Mouse (Mus musculus): ENCODE data around the gene Evi5l. TPM values are rescaled to one million over a fixed set of nuclear protein-coding genes. Genes with fewer than 3 reads are reported as not detected.

Evi5l gene
- total and polyA plus RNA-seq, 3 experiments, result 4.5 to 10.8 TPM; not detected in 1

DNA sequence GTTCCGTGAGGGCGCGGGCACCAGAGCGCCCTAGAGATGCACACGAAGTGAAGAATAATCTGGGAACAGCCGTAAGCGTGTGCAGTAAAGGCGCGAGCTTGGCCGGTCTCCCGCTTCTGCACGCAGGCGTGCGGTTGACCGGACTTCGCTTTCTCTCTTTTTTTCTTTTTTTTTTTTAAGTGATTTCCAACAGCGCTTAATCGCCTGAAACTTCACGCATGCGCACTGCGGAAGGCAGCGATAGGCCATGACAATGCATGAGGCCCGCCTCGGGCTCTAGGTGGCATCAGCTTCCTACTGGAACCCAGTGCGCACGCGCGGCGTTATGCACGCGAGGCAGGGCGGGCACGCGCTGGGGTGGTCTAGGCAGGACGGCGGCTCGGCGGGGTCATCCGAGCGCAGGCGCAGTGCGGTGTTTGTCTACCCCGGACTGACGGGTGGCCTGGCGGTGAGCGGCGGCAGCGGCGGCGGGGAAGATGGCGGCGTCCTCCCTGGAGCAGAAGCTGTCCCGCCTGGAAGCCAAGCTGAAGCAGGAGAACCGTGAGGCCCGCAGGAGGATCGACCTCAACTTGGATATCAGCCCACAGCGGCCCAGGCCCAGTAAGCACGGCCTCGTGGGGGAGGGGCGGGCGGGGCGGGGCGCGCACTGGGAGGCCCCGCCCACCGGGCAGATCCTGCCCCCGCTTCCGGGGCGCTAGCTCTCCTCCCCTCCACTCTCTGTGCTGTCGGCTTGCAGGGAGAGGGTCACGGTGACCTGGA, 72.2 kb downstream of the Evi5l start, which contains the start of the genes Map2k7 and Gm49320:
TSS of gene Map2k7 (plus strand) at position 307 of the 759 bp plus-strand sequence.
TSS of gene Gm49320 (plus strand) at position 432 of the 759 bp plus-strand sequence.
- Histone ChIP-seq H3K79me2 (ENCODE audit: control insufficient read depth, insufficient read depth, low read length, poor library complexity) (peaks cover 32% of the 10 kb centered on the region), H3K9me3 (replicated peaks; ENCODE audit: insufficient read depth, low read length) (no peaks in the 10 kb centered on the region), H3K4me1 (ENCODE audit: control insufficient read depth in 1 of 2, insufficient read depth in 2 of 2, low read length in 2 of 2) (peaks cover 0 to 18% of the 10 kb centered on the region in 2 experiments; a peak in 2 of 4 replicates), H3K36me3 (ENCODE audit: control insufficient read depth in 1 of 2, insufficient read depth in 2 of 2, low read length in 2 of 2) (peaks cover 2 to 15% of the 10 kb centered on the region in 2 experiments; a peak in 3 of 4 replicates), H3K9ac (ENCODE audit: control insufficient read depth, low read depth, low read length, poor library complexity, severe bottlenecking) (peak within 1 kb of the TSS; percentile 86), H3K4me3 (ENCODE audit: control insufficient read depth in 1 of 2, insufficient read depth in 1 of 2, low read depth in 2 of 2, low read length in 2 of 2) (peak within 1 kb of the TSS; percentile 82 to 91), H3K27me3 (ENCODE audit: control insufficient read depth in 1 of 2, insufficient read depth in 2 of 2, low read length in 2 of 2) (no peaks in the 10 kb centered on the region), H3K27ac (ENCODE audit: control insufficient read depth, low read depth, low read length) (peak within 1 kb of the TSS; percentile 93)
- DNase-seq (ENCODE audit: low read depth, low spot score), result peak; percentile 99
- TF ChIP-seq MXI1 (IDR thresholded peaks at IDR 0.05; ENCODE audit: low read depth, low read length) (peak; percentile 84; the same call in 1 of the 2 replicates), RCOR1 (IDR thresholded peaks at IDR 0.05; ENCODE audit: low read depth, low read length) (no peak), POLR2AphosphoS5 (IDR thresholded peaks at IDR 0.05; ENCODE audit: borderline replicate concordance, low read depth, low read length) (no peak; the same call in 1 of the 2 replicates), GABPA (IDR thresholded peaks at IDR 0.05; ENCODE audit: low read depth, low read length) (no peak), MYB (IDR thresholded peaks at IDR 0.05; ENCODE audit: low read depth, low read length) (no peak), MYC (IDR thresholded peaks at IDR 0.05; ENCODE audit: low read depth, low read length) (peak; percentile 93; the same call in 1 of the 2 replicates), TBP (IDR thresholded peaks at IDR 0.05; ENCODE audit: low read depth, low read length) (peak; percentile 77), CHD2 (IDR thresholded peaks at IDR 0.05; ENCODE audit: low read length) (peak; percentile 43; the same call in 1 of the 2 replicates), HCFC1 (IDR thresholded peaks at IDR 0.05; ENCODE audit: low read depth, low read length) (peak; percentile 87), NRF1 (IDR thresholded peaks at IDR 0.05; ENCODE audit: insufficient read depth, low read depth, low read length, poor library complexity, severe bottlenecking) (peak; percentile 100), MAFK (IDR thresholded peaks at IDR 0.05; ENCODE audit: borderline replicate concordance, low read depth, low read length) (no peak), CHD1 (IDR thresholded peaks at IDR 0.05; ENCODE audit: low read depth, low read length) (no peak), ELF1 (IDR thresholded peaks at IDR 0.05; ENCODE audit: low read depth, low read length) (peak; percentile 70), MAX (IDR thresholded peaks at IDR 0.05; ENCODE audit: low read length) (peak; percentile 86; the same call in 1 of the 2 replicates), USF1 (IDR thresholded peaks at IDR 0.05; ENCODE audit: low read depth, low read length) (peak; percentile 71), POLR2A (IDR thresholded peaks at IDR 0.05; ENCODE audit: control insufficient read depth in 1 of 2, insufficient read depth in 1 of 2, low read depth in 1 of 2, low read length in 2 of 2, poor library complexity in 1 of 2) (peak; percentile 65 to 93), POLR2AphosphoS2 (IDR thresholded peaks at IDR 0.05; ENCODE audit: low read length) (peak; percentile 86), GATA1 (IDR thresholded peaks at IDR 0.05; ENCODE audit: low read depth, low read length) (peak; percentile 26; the same call in 1 of the 2 replicates), BHLHE40 (IDR thresholded peaks at IDR 0.05; ENCODE audit: borderline replicate concordance, low read depth, low read length) (peak; percentile 75; the same call in 1 of the 2 replicates), NELFE (IDR thresholded peaks at IDR 0.05; ENCODE audit: low read depth, low read length) (peak; percentile 85), ZKSCAN1 (IDR thresholded peaks at IDR 0.05; ENCODE audit: low read depth, low read length) (no peak), UBTF (IDR thresholded peaks at IDR 0.05; ENCODE audit: borderline replicate concordance, insufficient read depth, low read depth, low read length) (no peak), KAT2A (conservative IDR thresholded peaks at IDR 0.05; ENCODE audit: low read depth, low read length) (no peak; the same call in 1 of the 2 replicates), USF2 (IDR thresholded peaks at IDR 0.05; ENCODE audit: borderline replicate concordance in 1 of 2, insufficient read depth in 1 of 2, low read depth in 1 of 2, low read length in 2 of 2) (no peak), TCF12 (IDR thresholded peaks at IDR 0.05; ENCODE audit: low read depth, low read length) (peak; percentile 70), ZC3H11A (IDR thresholded peaks at IDR 0.05; ENCODE audit: low read depth, low read length) (no peak), ETS1 (IDR thresholded peaks at IDR 0.05; ENCODE audit: low read depth, low read length) (no peak; the same call in 1 of the 2 replicates), MEF2A (IDR thresholded peaks at IDR 0.05; ENCODE audit: extremely low read depth, insufficient replicate concordance, low read depth, low read length, poor library complexity, severe bottlenecking) (no peak), SIN3A (IDR thresholded peaks at IDR 0.05; ENCODE audit: low read length) (peak; percentile 69; the same call in 1 of the 2 replicates), CTCF (IDR thresholded peaks at IDR 0.05 in 2 of 3, conservative IDR thresholded peaks at IDR 0.05 in 1 of 3; ENCODE audit: control insufficient read depth in 1 of 3, insufficient read depth in 1 of 3, low read depth in 2 of 3, low read length in 3 of 3, poor library complexity in 1 of 3, severe bottlenecking in 1 of 3) (peak in 2 of 3 experiments; percentile 41 to 47; a peak in 3 of 6 replicates), RAD21 (IDR thresholded peaks at IDR 0.05; ENCODE audit: low read depth, low read length) (no peak), JUND (IDR thresholded peaks at IDR 0.05; ENCODE audit: low read depth, low read length) (no peak), ZMIZ1 (IDR thresholded peaks at IDR 0.05; ENCODE audit: low read depth, low read length) (peak; percentile 90), ZNF384 (IDR thresholded peaks at IDR 0.05; ENCODE audit: low read depth, low read length) (peak; percentile 98), TAL1 (IDR thresholded peaks at IDR 0.05; ENCODE audit: low read length) (no peak)

Measured in MEL (cell line).